8 mouse cellular contexts compared by ENCODE assay signal in genomic region chrX:48694864-48695371, GRCm38 (mm10). TPM values are rescaled to one million over a fixed set of nuclear protein-coding genes. Genes with fewer than 3 reads are reported as not detected.
DNase-seq lines count a peak whose midpoint lies in the region; ATAC-seq lines count a peak whose summit lies in the region.

Gene Rbmx2, plus strand, starts transcription at chrX:48695004.

- peak; percentile 92 to 95 for DNase-seq in adrenal gland, adult (ENCODE audit: inconsistent age in 2 of 2, low spot score in 1 of 2)
- peak; percentile 94 for DNase-seq in embryo, embryonic 10.5 days (ENCODE audit: low spot score)
- DNase-seq in gastrocnemius, postnatal 14 days = peak; percentile 87
- peak; percentile 85 to 93 for DNase-seq in left cerebral cortex, postnatal 10 days (ENCODE audit: extremely low spot score in 1 of 2, low spot score in 2 of 2)
- DNase-seq in right cerebral cortex, postnatal 25 days = peak; percentile 90
- DNase-seq in urinary bladder, postnatal 4 days (ENCODE audit: low spot score in 2 of 2) = peak; percentile 83 to 88

- ATAC-seq in inflammation-experienced regulatory T-cells, adult 6 months = peak; percentile 98
- peak; percentile 99 for ATAC-seq in megakaryocyte-erythroid progenitor cell, adult 5-6 weeks (replicated peaks; ENCODE audit: low FRiP score, low TSS enrichment, poor library complexity, severe bottlenecking)

- intact Hi-C loops in gastrocnemius, postnatal 14 days (cut with DNase I; ENCODE audit: low total_unique reads) = no loop called here
- intact Hi-C loops in left cerebral cortex, postnatal 10 days (cut with DNase I) = no loop called here

RNA-seq across cellular contexts. Expression of gene Rbmx2, which starts in this region (rescaled TPM):
- 1 to 10 TPM; 1.3 to 1.6 TPM for total RNA-seq in gastrocnemius, postnatal 14 days (2021)
- polyA plus RNA-seq in inflammation-experienced regulatory T-cells, adult 6 months (2017; shearing (Covaris generic)) = 10 to 100 TPM; 13.1 to 21.8 (median 21.7) TPM
- 1 to 10 TPM; 4.9 to 7.9 TPM for total RNA-seq in left cerebral cortex, postnatal 10 days (2021)
- total RNA-seq in megakaryocyte-erythroid progenitor cell, adult 5-6 weeks (2014; fragmentation: Nextera tagmentation) = 15.5 and 18.6 TPM in 2 replicates
- total RNA-seq in megakaryocyte-erythroid progenitor cell, adult 5-6 weeks (2017) = 21.1 and 21.5 TPM in 2 replicates

Comparison
In these comparisons a context has a peak if more than half of its experiments do, and no peak if none do; other contexts are left out.
1. Peak in every context shown above with its lines: DNase-seq and ATAC-seq.